Mouse (Mus musculus) bone marrow, adult 2 months (tissue): ENCODE measurements around the gene Cacna1d.

ENCODE experiments used
- CTCF ChIP-seq: fragments of 200-500 bp; IDR thresholded peaks from 2 replicates; pipeline ENCODE4 v1.5.1; 2011; ENCODE audit warnings: low read length, control low read depth; ENCODE audit not compliant: control insufficient read depth, insufficient read depth
- POLR2A ChIP-seq: fragments of 200-500 bp; IDR thresholded peaks from 2 replicates; pipeline ENCODE4 v1.6.1; 2011; ENCODE audit warnings: low read depth, mild to moderate bottlenecking, control low read depth, low read length, borderline replicate concordance; ENCODE audit not compliant: control insufficient read depth

DNA sequence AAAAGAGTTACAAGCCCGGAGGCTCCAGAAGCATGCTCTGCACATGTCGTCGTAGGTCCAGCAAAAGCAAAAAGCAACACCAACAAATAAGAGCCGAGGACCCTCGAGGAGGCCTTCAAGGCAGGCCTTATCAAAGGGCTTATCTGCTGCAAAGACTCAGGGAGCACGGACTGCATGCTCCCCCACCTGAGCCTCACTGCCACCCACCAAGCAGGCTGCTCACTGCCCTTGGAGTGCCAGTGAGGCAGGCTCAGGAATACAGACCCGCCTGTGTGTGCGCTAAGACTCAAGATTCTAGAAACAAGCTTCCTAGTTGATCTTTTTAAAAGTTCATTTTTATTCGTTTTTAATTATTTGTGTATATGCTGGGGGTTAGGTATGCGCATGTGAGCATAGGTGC lies 181.0 kb downstream of the Cacna1d start:
- TF ChIP-seq CTCF (no peak), POLR2A (no peak)
